Mouse (Mus musculus): ENCODE measurements around the gene Stac3. TPM values are rescaled to one million over a fixed set of nuclear protein-coding genes. Genes with fewer than 3 reads are reported as not detected.

The Stac3 gene
- total RNA-seq, 2 experiments from 2014 or later: 5.1 to 5.2 TPM

- intact Hi-C loops (cut with DNase I): no loop called here
- DNase-seq: peak; percentile 69
These were observed 54.2 kb downstream of the Stac3 start for GRCm38 (mm10) chr10:127555703-127556102.

GRCm38 (mm10) chr10:127557397-127557796, 55.9 kb downstream of the Stac3 start:
- DNase-seq: no peak

More at GRCm38 (mm10) chr10:127557397-127557796, 55.9 kb downstream of the Stac3 start:
- intact Hi-C loops (cut with DNase I): no loop called here

Other genes with a start within 250 kb of the Stac3 start
- 100 to 1,000 TPM; 291 to 312 TPM for gene Kif5a, start 238.3 kb upstream of the Stac3 start, total RNA-seq (2021)
- 100 to 1,000 TPM; 298 to 302 TPM for gene Dctn2, start 235.3 kb upstream of the Stac3 start, total RNA-seq (2021)
- gene Mbd6, start 212.7 kb upstream of the Stac3 start, total RNA-seq (2021): 10 to 100 TPM; 47.7 to 51.5 TPM
- gene Mars, start 189.9 kb upstream of the Stac3 start, total RNA-seq (2021): 10 to 100 TPM; 65.3 to 65.5 TPM
- 1 to 10 TPM in 1 of 2 experiments, under 1 TPM in 1; 0.56 to 1.1 TPM for gene Arhgap9, start 179.7 kb upstream of the Stac3 start, total RNA-seq (2021)
- 1 to 10 TPM; 2.8 to 4.1 TPM for gene Gli1, start 159.7 kb upstream of the Stac3 start, total RNA-seq (2021)
- not detected for gene Inhbe, start 147.3 kb upstream of the Stac3 start, total RNA-seq (2021)
- not detected for gene Inhbc, start 131.3 kb upstream of the Stac3 start, total RNA-seq (2021)
- 100 to 1,000 TPM; 158 to 165 TPM for gene R3hdm2, start 121.4 kb upstream of the Stac3 start, total RNA-seq (2021)
- 1 to 10 TPM; 4.9 to 7.5 TPM for gene Ndufa4l2, start 13.3 kb downstream of the Stac3 start, total RNA-seq (2021)
- gene Shmt2, start 20.8 kb downstream of the Stac3 start, total RNA-seq (2021): 10 to 100 TPM; 39.7 to 39.9 TPM
- gene Nxph4, start 32.9 kb downstream of the Stac3 start, total RNA-seq (2021): 10 to 100 TPM; 12.9 to 14.4 TPM
- gene Lrp1, start 119.5 kb downstream of the Stac3 start, total RNA-seq (2021): 100 to 1,000 TPM; 286 to 296 TPM
- 1 to 10 TPM; 6.0 to 6.1 TPM for gene Stat6, start 141.3 kb downstream of the Stac3 start, total RNA-seq (2021)
- 1 to 10 TPM; 4.8 to 5.6 TPM for gene Nemp1, start 165.2 kb downstream of the Stac3 start, total RNA-seq (2021)
- gene Nab2, start 166.9 kb downstream of the Stac3 start, total RNA-seq (2021): 10 to 100 TPM; 21.5 to 21.9 TPM
- gene Myo1a, start 203.5 kb downstream of the Stac3 start, total RNA-seq (2021): under 1 TPM; 0.46 to 0.82 TPM
- gene Tac2, start 222.8 kb downstream of the Stac3 start, total RNA-seq (2021): 1 to 10 TPM; 2.8 to 4.3 TPM
- 10 to 100 TPM; 14.5 to 15.1 TPM for gene Zbtb39, start 237.9 kb downstream of the Stac3 start, total RNA-seq (2021)

All from left cerebral cortex, postnatal 4 days (tissue).